Mouse (Mus musculus) CD4-positive, CD25-positive, alpha-beta regulatory T cell, adult 4 months (primary cell): ENCODE results near the gene Chfr. TPM values are rescaled to one million over a fixed set of nuclear protein-coding genes. Genes with fewer than 3 reads are reported as not detected.
"Not testable (repeated sequence)": the region's sequence is repeated elsewhere in the genome, so short reads cannot be mapped to it uniquely, and the experiment has no call there.

ENCODE experiments used
- ATAC-seq: one replicate; pipeline ENCODE4 v1.8.0; 2017
- polyA plus RNA-seq, 2 experiments: library from polyadenylated mRNA; unstranded; fragments of 100-300 nt; shearing (Covaris generic); gene quantifications; one replicate each; pipeline ENCODE4 v1.2.1; 2017

The Chfr gene
- polyA plus RNA-seq, 2 experiments from 2014 or later, result 51.4 to 68.2 TPM

- ATAC-seq, result no peak
Observed at GRCm38 (mm10) chr5:110108305-110108628, 27.4 kb upstream of the Chfr start.

GRCm38 (mm10) chr5:110109991-110110441, 25.6 kb upstream of the Chfr start, which contains the start of gene Zfp605:
Zfp605 (plus strand) TSS chr5:110110092.
- peak; percentile 46 for ATAC-seq

- ATAC-seq, result not testable (repeated sequence)
Observed at GRCm38 (mm10) chr5:110122380-110122779, 13.3 kb upstream of the Chfr start.

GRCm38 (mm10) chr5:110136087-110136464, 434 bp downstream of the Chfr start:
- no peak for ATAC-seq

GRCm38 (mm10) chr5:110137816-110138215, 2.2 kb downstream of the Chfr start:
- ATAC-seq, result no peak

GRCm38 (mm10) chr5:110139325-110139724, 3.7 kb downstream of the Chfr start:
- ATAC-seq, result no peak

- no peak for ATAC-seq
Observed at GRCm38 (mm10) chr5:110140424-110140823, 4.8 kb downstream of the Chfr start.

GRCm38 (mm10) chr5:110142309-110142708, 6.7 kb downstream of the Chfr start:
- no peak for ATAC-seq

GRCm38 (mm10) chr5:110143007-110143406, 7.4 kb downstream of the Chfr start:
- no peak for ATAC-seq

GRCm38 (mm10) chr5:110169374-110169773, 33.7 kb downstream of the Chfr start:
- no peak for ATAC-seq

GRCm38 (mm10) chr5:110176362-110177020, 40.8 kb downstream of the Chfr start, which contains the start of gene Golga3:
Golga3 (plus strand) TSS chr5:110176701.
- peak; percentile 95 for ATAC-seq

GRCm38 (mm10) chr5:110177021-110177420, 41.4 kb downstream of the Chfr start:
- peak; percentile 25 for ATAC-seq

GRCm38 (mm10) chr5:110178628-110179027, 43.0 kb downstream of the Chfr start:
- no peak for ATAC-seq

- ATAC-seq, result no peak
Observed at GRCm38 (mm10) chr5:110181716-110182115, 46.1 kb downstream of the Chfr start.

- no peak for ATAC-seq
Observed at GRCm38 (mm10) chr5:110203164-110203895, 67.7 kb downstream of the Chfr start.

GRCm38 (mm10) chr5:110204777-110205176, 69.1 kb downstream of the Chfr start:
- ATAC-seq, result peak; percentile 43

- no peak for ATAC-seq
Observed at GRCm38 (mm10) chr5:110211312-110211711, 75.7 kb downstream of the Chfr start.

GRCm38 (mm10) chr5:110216780-110217179, 81.1 kb downstream of the Chfr start:
- ATAC-seq, result no peak

- no peak for ATAC-seq
Observed at GRCm38 (mm10) chr5:110220331-110220730, 84.7 kb downstream of the Chfr start.

Other genes with a start within 250 kb of the Chfr start
- gene Gm15446, start 212.4 kb upstream of the Chfr start, polyA plus RNA-seq, result 10 to 100 TPM; 17.5 to 29.7 TPM
- 10 to 100 TPM; 29.5 to 37.3 TPM for gene Zfp932, start 139.3 kb upstream of the Chfr start, polyA plus RNA-seq
- 10 to 100 TPM in 1 of 2 experiments, 1 to 10 TPM in 1; 7.3 to 14.2 TPM for gene Gm17655, start 63.3 kb upstream of the Chfr start, polyA plus RNA-seq
- gene Gm35315, start 41.4 kb upstream of the Chfr start, polyA plus RNA-seq, result 1 to 10 TPM; 2.0 to 3.1 TPM
- 1 to 10 TPM in 1 of 2 experiments, under 1 TPM in 1; 0.89 to 2.3 TPM for gene Plcxd1, start 35.9 kb upstream of the Chfr start, polyA plus RNA-seq
- gene Gtpbp6, start 27.6 kb upstream of the Chfr start, polyA plus RNA-seq, result 10 to 100 TPM; 10.9 to 18.3 TPM
- gene Zfp605, start 25.8 kb upstream of the Chfr start, polyA plus RNA-seq, result 1 to 10 TPM; 4.0 to 4.5 TPM
- gene Golga3, start 40.9 kb downstream of the Chfr start, polyA plus RNA-seq, result 10 to 100 TPM; 19.7 to 37.2 TPM
- 10 to 100 TPM; 11.4 to 16.4 TPM for gene Ankle2, start 95.2 kb downstream of the Chfr start, polyA plus RNA-seq
- 10 to 100 TPM; 29.2 to 31.7 TPM for gene Pgam5, start 134.1 kb downstream of the Chfr start, polyA plus RNA-seq
- gene Pxmp2, start 150.3 kb downstream of the Chfr start, polyA plus RNA-seq, result 1 to 10 TPM; 1.1 to 2.7 TPM
- 1 to 10 TPM; 4.8 to 6.5 TPM for gene Pole, start 150.5 kb downstream of the Chfr start, polyA plus RNA-seq
- not detected for gene P2rx2, start 207.4 kb downstream of the Chfr start, polyA plus RNA-seq
- gene Lrcol1, start 208.9 kb downstream of the Chfr start, polyA plus RNA-seq, result not detected